Mouse (Mus musculus): Measurements from ENCODE around the gene Zbtb3.

Gene Zbtb3

DNA sequence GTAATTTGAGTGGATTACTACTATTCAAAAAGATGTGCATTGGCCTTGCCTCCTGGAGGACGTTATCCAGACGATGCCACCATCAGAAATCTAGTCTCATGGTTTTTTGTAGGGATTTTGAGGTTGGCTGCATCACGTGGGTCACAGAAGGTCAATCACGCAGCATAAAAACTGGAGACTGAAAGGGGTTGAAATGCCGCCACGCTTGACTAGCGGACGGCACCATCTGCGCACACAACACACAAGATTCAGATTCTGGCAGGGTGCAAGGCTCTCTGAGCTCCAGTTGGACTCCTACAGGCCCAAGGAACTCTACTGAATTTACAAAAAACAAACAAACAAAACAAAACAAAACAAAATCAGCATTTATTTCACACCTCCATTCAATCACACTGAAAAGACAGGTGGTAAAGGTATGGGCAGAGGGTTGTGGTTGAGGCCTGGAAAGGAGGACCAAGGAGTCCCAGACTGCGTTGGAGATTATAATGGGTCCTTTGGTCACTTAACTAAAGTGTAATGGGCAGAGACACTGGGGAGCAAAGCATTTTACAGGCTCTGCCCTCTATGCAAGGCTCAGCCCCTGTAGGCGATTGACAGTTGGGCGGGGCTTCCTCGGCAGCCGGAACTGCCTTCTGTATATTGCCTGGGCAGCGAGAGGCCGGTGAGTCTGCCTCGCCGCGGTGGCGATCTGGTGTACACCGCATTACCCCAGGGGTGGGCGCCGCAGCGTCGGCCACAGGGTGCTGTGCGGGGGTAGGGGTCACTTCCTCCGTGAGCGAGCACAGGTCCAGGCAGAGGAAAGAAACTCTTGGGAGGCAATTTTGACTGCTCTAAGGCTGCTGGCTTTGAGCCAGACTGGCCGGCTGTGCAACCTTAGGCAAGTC is 37.8 kb downstream of the Zbtb3 start:
- DNase-seq (ENCODE audit: low read depth in 1 of 2, low spot score in 2 of 2): peak; percentile 29 to 56

- DNase-seq (ENCODE audit: low read depth in 1 of 2, low spot score in 2 of 2): no peak
Observed at GRCm38 (mm10) chr19:8841012-8841411, 38.7 kb downstream of the Zbtb3 start.

- DNase-seq (ENCODE audit: low read depth in 1 of 2, low spot score in 2 of 2): peak; percentile 6 to 20
Observed at GRCm38 (mm10) chr19:8842961-8843360, 40.6 kb downstream of the Zbtb3 start.

DNA sequence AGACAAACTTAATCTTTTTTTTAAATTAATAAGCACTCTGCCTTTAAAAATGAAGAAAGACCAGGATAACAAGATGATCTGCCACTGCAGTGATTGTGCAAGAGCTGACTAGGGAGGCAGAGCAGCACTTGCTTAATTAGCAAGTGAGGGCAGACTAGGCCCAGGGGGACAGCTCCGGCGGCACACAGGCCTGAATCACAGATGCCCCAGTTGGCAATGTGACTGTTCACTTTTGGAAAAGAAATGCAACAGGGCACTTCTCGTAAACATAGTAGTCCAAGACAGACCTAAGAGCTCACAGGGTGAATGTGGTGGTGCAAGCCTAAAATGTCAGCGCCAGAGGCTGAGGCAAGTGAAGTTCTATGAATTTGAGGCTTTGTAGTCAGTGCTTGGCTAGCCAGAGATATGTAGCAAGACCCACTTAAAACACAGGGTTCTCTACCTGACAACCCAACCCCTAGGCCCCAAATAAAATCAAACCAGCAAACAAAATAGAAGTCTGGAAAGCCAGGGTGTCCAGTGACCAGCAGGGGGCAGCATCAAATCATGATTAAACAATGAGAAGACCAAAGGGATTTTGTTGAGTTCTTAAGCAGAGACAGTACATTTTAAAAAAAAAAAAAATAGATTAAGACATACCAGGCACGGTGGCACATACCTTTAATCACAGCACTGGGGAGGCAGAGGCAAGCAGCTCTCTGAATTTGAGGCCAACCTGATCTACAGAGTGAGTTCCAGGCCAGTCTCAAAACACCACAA is 42.2 kb downstream of the Zbtb3 start:
- DNase-seq (ENCODE audit: low read depth in 1 of 2, low spot score in 2 of 2): peak in 1 of 2 experiments; percentile 56

GRCm38 (mm10) chr19:8848356-8848755 is 46.0 kb downstream of the Zbtb3 start:
- DNase-seq (ENCODE audit: low read depth in 1 of 2, low spot score in 2 of 2): no peak

DNA sequence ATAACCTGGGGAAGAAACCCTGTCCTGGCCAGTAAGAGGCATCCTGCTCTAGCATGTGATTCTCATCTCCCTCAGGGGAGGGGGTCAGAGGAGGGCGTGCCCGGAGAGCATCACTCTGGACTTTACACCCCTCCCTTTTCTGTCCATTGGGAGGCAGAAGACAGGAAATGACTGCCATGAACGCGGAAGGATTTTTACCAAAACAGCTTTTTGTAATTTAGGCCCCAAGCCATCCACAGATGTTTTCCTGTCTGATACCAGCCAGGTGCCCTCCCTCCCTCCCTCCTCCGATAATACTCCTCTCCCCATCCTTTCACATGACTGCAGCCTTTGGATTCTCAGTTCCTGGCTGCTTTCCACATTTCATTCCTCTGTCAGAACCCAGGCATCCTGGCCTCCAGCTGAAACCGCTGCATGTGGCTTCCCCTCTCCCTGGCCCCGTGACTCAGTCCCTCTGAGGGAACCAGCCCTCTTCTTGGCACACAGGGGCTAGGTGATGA is 48.1 kb downstream of the Zbtb3 start, which contains the start of gene Lrrn4cl:
TSS of gene Lrrn4cl (plus strand) at position 367 of the 500 bp plus-strand sequence.
- no peak for DNase-seq (ENCODE audit: low read depth in 1 of 2, low spot score in 2 of 2)

DNA sequence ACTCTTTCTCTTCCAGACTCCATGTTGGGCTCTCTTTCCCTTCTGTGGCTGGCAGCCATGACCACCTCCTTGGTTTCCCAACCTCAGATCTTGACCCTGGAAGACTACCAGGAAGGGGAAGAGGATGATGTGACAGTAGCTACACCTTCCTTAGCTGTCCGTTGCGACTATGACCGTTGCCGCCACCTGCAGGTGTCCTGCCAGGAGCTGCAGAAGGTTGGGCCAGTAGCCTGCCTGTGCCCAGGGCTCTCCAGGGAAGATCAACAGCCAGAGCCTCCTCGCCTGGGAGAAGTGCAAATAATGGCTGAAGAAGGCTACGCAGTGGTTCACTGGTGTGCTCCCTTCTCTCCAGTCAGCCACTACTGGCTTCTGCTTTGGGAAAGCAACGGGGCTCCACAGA is 49.3 kb downstream of the Zbtb3 start:
- DNase-seq (ENCODE audit: low read depth in 1 of 2, low spot score in 2 of 2): no peak

GRCm38 (mm10) chr19:8852236-8852928 is 50.0 kb downstream of the Zbtb3 start:
- no peak for DNase-seq (ENCODE audit: low read depth in 1 of 2, low spot score in 2 of 2)

- no peak for DNase-seq (ENCODE audit: low read depth in 1 of 2, low spot score in 2 of 2)
Observed at GRCm38 (mm10) chr19:8853117-8853516, 50.8 kb downstream of the Zbtb3 start.
